Mouse (Mus musculus) embryonic fibroblast, embryonic 13.5 days (primary cell): ENCODE data around the gene Tnfrsf18.

Experiments
- CTCF ChIP-seq: IDR thresholded peaks from 2 replicates; pipeline ENCODE4 v1.5.1; 2011; ENCODE audit warnings: mild to moderate bottlenecking, control low read depth, low read length, moderate library complexity, borderline replicate concordance; ENCODE audit not compliant: insufficient read depth
- POLR2A ChIP-seq: IDR thresholded peaks from 2 replicates; pipeline ENCODE4 v1.6.1; 2011; ENCODE audit warnings: low read depth, mild to moderate bottlenecking, control low read depth, low read length, moderate library complexity

DNA sequence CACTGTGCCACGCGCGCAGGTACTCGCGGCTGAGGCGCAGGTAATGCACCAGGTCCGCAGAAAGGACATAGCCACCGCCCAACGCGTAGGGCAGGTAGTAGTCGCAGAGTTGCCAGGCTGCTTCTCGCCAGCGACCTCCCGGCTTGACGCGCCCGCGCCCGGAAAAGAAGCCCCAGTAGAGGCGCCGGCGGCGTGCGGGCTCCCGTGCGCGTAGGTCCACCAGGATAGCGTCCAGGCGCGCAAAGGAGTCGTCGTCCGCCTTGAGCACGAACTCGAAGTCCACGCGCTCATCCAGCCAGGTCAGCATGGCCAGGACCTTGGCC lies 34.1 kb upstream of the Tnfrsf18 start:
- TF ChIP-seq CTCF = no peak
- no peak for TF ChIP-seq POLR2A
